Mouse (Mus musculus) neural tube, embryonic 14.5 days (tissue): Measurements from ENCODE around the gene Ripor2. TPM values are rescaled to one million over a fixed set of nuclear protein-coding genes. Genes with fewer than 3 reads are reported as not detected.

Experiments
- ATAC-seq: fragments of 200-750 bp; cut with Nextera tagmentation; 2 replicates; pipeline ENCODE4 v1.8.0; 2017; ENCODE audit warnings: low read depth, mild to moderate bottlenecking, moderate TSS enrichment, moderate library complexity
- H3K27ac ChIP-seq: fragments of 300-500 bp; sonication (generic); 2 replicates; pipeline ENCODE4 v1.5.1; 2014; ENCODE audit warnings: low read depth, mild to moderate bottlenecking, control low read depth, low read length, moderate library complexity, mixed read lengths
- H3K27me3 ChIP-seq: fragments of 300-500 bp; sonication (generic); 2 replicates; pipeline ENCODE4 v1.6.1; 2014; ENCODE audit warnings: low read length; ENCODE audit not compliant: control insufficient read depth, insufficient read depth
- H3K36me3 ChIP-seq: fragments of 300-500 bp; sonication (generic); 2 replicates; pipeline ENCODE4 v1.6.1; 2014; ENCODE audit warnings: low read length, mixed read lengths; ENCODE audit not compliant: control insufficient read depth, insufficient read depth
- H3K4me1 ChIP-seq: fragments of 300-500 bp; sonication (generic); 2 replicates; pipeline ENCODE4 v1.6.1; 2014; ENCODE audit warnings: low read length; ENCODE audit not compliant: control insufficient read depth, insufficient read depth
- H3K4me2 ChIP-seq: fragments of 300-500 bp; sonication (generic); 2 replicates; pipeline ENCODE4 v1.6.1; 2014; ENCODE audit warnings: mild to moderate bottlenecking, low read depth, low read length, control low read depth
- H3K4me3 ChIP-seq: fragments of 300-500 bp; sonication (generic); 2 replicates; pipeline ENCODE4 v1.5.1; 2014; ENCODE audit warnings: low read depth, low read length, control low read depth, mixed read lengths
- H3K9ac ChIP-seq: fragments of 300-500 bp; sonication (generic); replicated peaks from 2 replicates; pipeline ENCODE4 v1.6.1; 2014; ENCODE audit warnings: low read depth, mild to moderate bottlenecking, control low read depth, low read length, mixed read lengths
- H3K9me3 ChIP-seq: fragments of 300-500 bp; sonication (generic); 2 replicates; pipeline ENCODE4 v1.6.1; 2016; ENCODE audit warnings: low read length; ENCODE audit not compliant: control insufficient read depth
- WGBS: fragments of 180-500 bp; shearing (Covaris S2); extraction: QIAGEN DNeasy Blood & Tissue Kit; methylation state at CpG from one replicate; pipeline ENCODE4 v1.1.7; 2014; 5-methylcytosine and 5-hydroxymethylcytosine counted together
- polyA plus RNA-seq: library from polyadenylated mRNA; unstranded; fragments of >200 nt; fragmentation: Nextera tagmentation; extraction: Ambion mirVana; gene quantifications from 2 replicates; pipeline ENCODE4 v1.2.1, GENCODE M21; 2014

The Ripor2 gene
- polyA plus RNA-seq, 1 experiment from 2014 or later = 28.6 TPM

DNA sequence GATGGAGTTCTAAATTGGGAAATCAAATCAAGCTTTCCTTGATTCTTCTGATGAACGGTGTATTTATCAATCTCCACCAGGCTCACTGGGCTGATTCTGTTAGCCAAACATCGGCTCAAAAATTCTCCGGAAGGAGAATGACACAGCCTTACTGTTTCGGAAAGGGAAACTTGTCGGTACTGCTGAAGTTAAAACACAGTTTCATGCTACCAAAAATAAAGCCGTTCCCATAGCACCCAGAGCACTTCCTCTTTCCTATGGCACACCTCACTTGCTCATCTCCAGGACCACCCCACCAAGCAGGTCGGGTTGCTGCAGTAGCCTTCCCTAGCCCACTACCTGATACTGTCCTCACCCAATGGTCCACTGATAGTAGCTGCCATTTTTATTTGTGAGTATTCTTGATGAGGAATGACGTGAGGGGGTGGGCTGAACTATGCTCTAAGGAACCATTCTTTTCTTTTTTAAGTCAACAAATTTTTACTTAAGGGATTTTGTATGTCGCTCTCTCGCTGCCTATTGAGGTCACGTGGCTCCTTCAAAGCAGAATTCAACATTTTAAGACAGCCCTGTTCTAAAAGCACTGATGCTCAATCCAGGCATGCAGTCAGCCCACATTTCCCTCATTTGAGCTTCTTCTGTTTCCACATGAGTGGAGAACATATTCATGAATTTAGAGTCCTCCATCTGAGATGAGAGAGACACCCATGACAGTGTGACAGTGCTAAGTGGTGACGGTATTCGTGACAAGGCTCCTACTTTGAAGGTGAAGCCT lies 52.5 kb downstream of the Ripor2 start:
- ATAC-seq = no peak
- Histone ChIP-seq H3K27me3 (no peaks in the 10 kb centered on the region), H3K36me3 (no peaks in the 10 kb centered on the region), H3K4me3 (no peak overlapping the region), H3K27ac (no peak overlapping the region), H3K9me3 (no peaks in the 10 kb centered on the region), H3K4me2 (no peak overlapping the region), H3K9ac (no peak overlapping the region), H3K4me1 (peaks cover 7% of the 10 kb centered on the region; the same call in 1 of the 2 replicates)
- 92% methylated on average over 13 of the region's 13 CpGs for WGBS

- H3K27me3 ChIP-seq = no peaks in the 10 kb centered on the region
- H3K4me2 ChIP-seq = peak overlapping the region; percentile 86
- H3K27ac ChIP-seq = peak overlapping the region; percentile 87
- under 1% methylated on average over 48 of the region's 66 CpGs for WGBS
- H3K36me3 ChIP-seq = no peaks in the 10 kb centered on the region
- H3K4me3 ChIP-seq = peak overlapping the region; percentile 72
- peak; percentile 77 for ATAC-seq
- H3K9ac ChIP-seq = peak overlapping the region; percentile 72
- H3K4me1 ChIP-seq = peaks cover 13% of the 10 kb centered on the region; the same call in 1 of the 2 replicates
- no peaks in the 10 kb centered on the region for H3K9me3 ChIP-seq
Observed at GRCm38 (mm10) chr13:24638371-24639214, 56.6 kb downstream of the Ripor2 start.

- ATAC-seq = peak; percentile 52
- WGBS = 11% methylated on average over 22 of the region's 22 CpGs
Observed at GRCm38 (mm10) chr13:24639215-24640165, 57.5 kb downstream of the Ripor2 start.

DNA sequence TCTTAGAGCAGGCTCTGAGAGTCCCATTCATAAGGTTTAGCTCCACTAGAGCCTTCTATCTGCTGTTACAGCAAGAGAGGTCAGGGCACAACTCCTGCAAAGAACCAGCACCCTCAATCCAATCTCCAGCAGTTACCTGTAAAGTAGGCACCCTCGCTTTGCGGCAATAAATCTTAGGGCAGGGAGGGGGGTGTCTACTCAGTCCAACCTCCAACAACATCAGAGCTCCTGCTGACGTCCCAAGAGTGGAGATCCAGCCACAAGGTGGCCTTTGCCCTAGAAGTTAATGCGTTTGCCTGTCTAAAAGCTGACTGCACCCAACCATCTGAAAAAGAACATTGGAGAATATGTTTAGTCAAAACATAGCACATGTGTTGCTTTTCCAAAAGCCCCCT lies 58.2 kb downstream of the Ripor2 start:
- Histone ChIP-seq H3K4me1 (peaks cover 13% of the 10 kb centered on the region; the same call in 1 of the 2 replicates), H3K27ac (no peak overlapping the region; the same call in 1 of the 2 replicates), H3K9ac (peak overlapping the region; percentile 30), H3K4me2 (peak overlapping the region; percentile 86), H3K27me3 (no peaks in the 10 kb centered on the region), H3K4me3 (peak overlapping the region; percentile 72), H3K9me3 (no peaks in the 10 kb centered on the region), H3K36me3 (no peaks in the 10 kb centered on the region)
- ATAC-seq = no peak
- 51% methylated on average over 4 of the region's 4 CpGs for WGBS

More at GRCm38 (mm10) chr13:24639215-24640165, 57.5 kb downstream of the Ripor2 start:
- peak overlapping the region; percentile 72 for H3K9ac ChIP-seq
- H3K4me2 ChIP-seq = peak overlapping the region; percentile 86
- peaks cover 13% of the 10 kb centered on the region; the same call in 1 of the 2 replicates for H3K4me1 ChIP-seq
- no peaks in the 10 kb centered on the region for H3K36me3 ChIP-seq
- peak overlapping the region; percentile 87 for H3K27ac ChIP-seq
- H3K27me3 ChIP-seq = no peaks in the 10 kb centered on the region
- H3K4me3 ChIP-seq = peak overlapping the region; percentile 72
- H3K9me3 ChIP-seq = no peaks in the 10 kb centered on the region

DNA sequence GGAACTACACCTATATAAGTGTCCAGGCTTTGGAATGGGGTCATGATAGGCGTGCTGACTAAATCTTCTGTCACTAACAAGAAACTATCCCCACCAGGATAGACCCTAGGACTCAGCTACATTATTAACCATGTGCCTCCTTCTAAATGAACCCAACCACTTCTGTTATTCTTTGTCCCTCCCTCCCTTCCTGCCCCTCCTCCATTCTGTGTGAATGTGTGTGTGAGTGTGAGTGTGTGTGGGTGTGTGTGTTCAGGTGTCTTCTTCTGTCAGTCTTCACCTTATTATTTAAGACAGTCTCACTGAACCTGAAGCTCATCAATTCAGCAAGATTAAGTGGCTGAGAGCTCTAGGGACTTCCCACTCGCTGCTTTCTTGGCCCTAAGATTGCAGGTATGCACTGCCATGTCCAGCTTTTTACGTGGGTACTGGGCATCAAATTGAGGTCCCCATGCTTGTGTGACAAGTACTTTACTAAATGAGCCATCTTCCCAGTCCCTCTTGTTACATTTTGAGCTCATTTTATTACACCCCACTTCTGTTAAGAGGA lies 58.9 kb downstream of the Ripor2 start:
- 63% methylated on average over 3 of the region's 3 CpGs for WGBS
- peak overlapping the region; percentile 86 for H3K4me2 ChIP-seq
- no peaks in the 10 kb centered on the region for H3K27me3 ChIP-seq
- no peaks in the 10 kb centered on the region for H3K9me3 ChIP-seq
- H3K4me3 ChIP-seq = peak overlapping the region; percentile 72
- H3K4me1 ChIP-seq = peaks cover 13% of the 10 kb centered on the region; the same call in 1 of the 2 replicates
- no peaks in the 10 kb centered on the region for H3K36me3 ChIP-seq
- no peak overlapping the region for H3K27ac ChIP-seq
- no peak overlapping the region for H3K9ac ChIP-seq
- no peak for ATAC-seq

GRCm38 (mm10) chr13:24641491-24642430 lies 59.8 kb downstream of the Ripor2 start:
- Histone ChIP-seq H3K27ac (0 out of 2 replicates have a peak overlapping the region, but pooled peaks have one; percentile 6), H3K9me3 (no peaks in the 10 kb centered on the region), H3K9ac (no peak overlapping the region), H3K4me2 (peak overlapping the region; percentile 86), H3K4me1 (peaks cover 13% of the 10 kb centered on the region; the same call in 1 of the 2 replicates), H3K36me3 (no peaks in the 10 kb centered on the region), H3K4me3 (no peak overlapping the region), H3K27me3 (no peaks in the 10 kb centered on the region)
- whole genome bisulfite sequencing = 59% methylated on average over 7 of the region's 7 CpGs
- ATAC-seq = no peak

- Histone ChIP-seq H3K27ac (no peak overlapping the region), H3K4me1 (peaks cover 11% of the 10 kb centered on the region; the same call in 1 of the 2 replicates), H3K4me3 (no peak overlapping the region), H3K9ac (no peak overlapping the region), H3K9me3 (no peaks in the 10 kb centered on the region), H3K36me3 (no peaks in the 10 kb centered on the region), H3K4me2 (no peak overlapping the region), H3K27me3 (no peaks in the 10 kb centered on the region)
- ATAC-seq = no peak
- 92% methylated on average over 3 of the region's 3 CpGs for WGBS
Observed at GRCm38 (mm10) chr13:24645146-24645545, 63.2 kb downstream of the Ripor2 start.
